Mouse (Mus musculus) ES-E14 (cell line): ENCODE data around the gene Dennd1a. TPM values are rescaled to one million over a fixed set of nuclear protein-coding genes. Genes with fewer than 3 reads are reported as not detected.

Experiments used
- DNase-seq: peaks from one replicate; pipeline ENCODE4 v3.0.0-alpha.2; 2013; ENCODE audit warnings: low read depth, low spot score
- H3K27ac ChIP-seq: 2 replicates; pipeline ENCODE4 v1.5.1; 2012; ENCODE audit warnings: low read depth, mild to moderate bottlenecking, low read length, moderate library complexity, mixed read lengths; ENCODE audit not compliant: poor library complexity, insufficient read depth, severe bottlenecking
- H3K36me3 ChIP-seq: 2 replicates; pipeline ENCODE4 v1.6.1; 2012; ENCODE audit warnings: mild to moderate bottlenecking, low read length, moderate library complexity, mixed read lengths; ENCODE audit not compliant: control insufficient read depth, poor library complexity, insufficient read depth, severe bottlenecking
- H3K4me1 ChIP-seq, 2 experiments: fragments of 150-350 bp in 1 of 2; sonication (generic) in 1 of 2; 2 replicates each; pipeline ENCODE4 v1.6.1; 2012; ENCODE audit warnings: low read length in 2 of 2, mild to moderate bottlenecking in 1 of 2, mixed read lengths in 1 of 2; ENCODE audit not compliant: control insufficient read depth in 2 of 2, insufficient read depth in 2 of 2, poor library complexity in 1 of 2
- H3K4me3 ChIP-seq, 2 experiments: fragments of 150-350 bp in 1 of 2; sonication (generic) in 1 of 2; 2 replicates each; pipeline ENCODE4 v1.5.1; 2012; ENCODE audit warnings: low read length in 2 of 2, low read depth in 1 of 2, mild to moderate bottlenecking in 1 of 2, mixed read lengths in 1 of 2; ENCODE audit not compliant: insufficient read depth in 1 of 2, poor library complexity in 1 of 2, severe bottlenecking in 1 of 2
- H3K9ac ChIP-seq: 2 replicates; pipeline ENCODE4 v1.6.1; 2012; ENCODE audit warnings: low read depth, mild to moderate bottlenecking, low read length, mixed read lengths; ENCODE audit not compliant: poor library complexity, insufficient read depth, severe bottlenecking
- H3K9me3 ChIP-seq: fragments of 150-350 bp; sonication (generic); 2 replicates; pipeline ENCODE4 v1.6.1; 2012; ENCODE audit warnings: low read depth, mild to moderate bottlenecking, low read length; ENCODE audit not compliant: control insufficient read depth, insufficient read depth
- CHD2 ChIP-seq: IDR thresholded peaks from 2 replicates; pipeline ENCODE4 v1.6.1; 2014; ENCODE audit warnings: mild to moderate bottlenecking, low read depth, low read length, inconsistent platforms
- HCFC1 ChIP-seq: IDR thresholded peaks from 2 replicates; pipeline ENCODE4 v1.6.1; 2012; ENCODE audit warnings: low read length, inconsistent platforms, borderline replicate concordance; ENCODE audit not compliant: insufficient read depth
- MAFK ChIP-seq: IDR thresholded peaks from 2 replicates; pipeline ENCODE4 v1.6.1; 2014; ENCODE audit warnings: mild to moderate bottlenecking, low read depth, low read length, inconsistent platforms; ENCODE audit not compliant: insufficient read depth
- ZC3H11A ChIP-seq: IDR thresholded peaks from 2 replicates; pipeline ENCODE4 v1.6.1; 2012; ENCODE audit warnings: low read depth, mild to moderate bottlenecking, inconsistent platforms, low read length, borderline replicate concordance
- ZNF384 ChIP-seq: IDR thresholded peaks from 2 replicates; pipeline ENCODE4 v1.6.1; 2012; ENCODE audit warnings: low read depth, low read length, inconsistent platforms
- in situ Hi-C, 2 experiments: fragments of 600-800 bp; cut with MboI; formaldehyde crosslinking; loops; one replicate each; pipeline ENCODE4 v1.15.1; 2025; ENCODE audit warnings: low sequenced_read_pairs in 2 of 2, inconsistent platforms in 1 of 2; ENCODE audit not compliant: unreplicated experiment in 2 of 2
- total RNA-seq: library from RNA; depleted of rRNA; stranded (reverse); fragments of 300-350 nt; gene quantifications from 2 replicates; pipeline ENCODE4 v1.2.3, GENCODE M21; 2012

Gene Dennd1a
- total RNA-seq, 1 experiment, result 6.5 TPM

DNA sequence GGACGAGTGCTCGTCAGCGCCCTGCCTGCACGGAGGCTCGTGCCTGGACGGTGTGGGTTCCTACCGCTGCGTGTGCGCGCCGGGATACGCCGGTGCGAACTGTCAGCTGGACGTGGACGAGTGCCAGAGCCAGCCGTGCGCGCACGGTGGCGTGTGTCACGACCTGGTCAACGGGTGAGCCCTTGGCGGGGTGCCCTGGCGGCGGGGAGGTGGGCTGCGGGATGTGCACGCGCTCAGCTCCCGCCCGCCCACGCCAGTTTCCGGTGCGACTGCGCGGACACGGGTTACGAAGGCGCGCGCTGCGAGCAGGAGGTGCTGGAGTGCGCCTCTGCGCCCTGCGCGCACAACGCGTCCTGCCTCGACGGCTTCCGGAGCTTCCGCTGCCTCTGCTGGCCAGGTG, 500.7 kb downstream of the Dennd1a start:
- Histone ChIP-seq H3K9me3 (no peaks in the 10 kb centered on the region), H3K36me3 (no peaks in the 10 kb centered on the region), H3K9ac (peak overlapping the region; percentile 24; the same call in 1 of the 2 replicates), H3K4me3 (peak overlapping the region; percentile 60 to 75), H3K27ac (no peak overlapping the region), H3K4me1 (peaks cover 0 to 8% of the 10 kb centered on the region in 2 experiments; a peak in 1 of 4 replicates)
- in situ Hi-C loops, result no loop called here
- DNase-seq, result no peak
- TF ChIP-seq CHD2, result no peak
- no peak for TF ChIP-seq ZC3H11A
- TF ChIP-seq HCFC1, result no peak
- TF ChIP-seq MAFK, result no peak

DNA sequence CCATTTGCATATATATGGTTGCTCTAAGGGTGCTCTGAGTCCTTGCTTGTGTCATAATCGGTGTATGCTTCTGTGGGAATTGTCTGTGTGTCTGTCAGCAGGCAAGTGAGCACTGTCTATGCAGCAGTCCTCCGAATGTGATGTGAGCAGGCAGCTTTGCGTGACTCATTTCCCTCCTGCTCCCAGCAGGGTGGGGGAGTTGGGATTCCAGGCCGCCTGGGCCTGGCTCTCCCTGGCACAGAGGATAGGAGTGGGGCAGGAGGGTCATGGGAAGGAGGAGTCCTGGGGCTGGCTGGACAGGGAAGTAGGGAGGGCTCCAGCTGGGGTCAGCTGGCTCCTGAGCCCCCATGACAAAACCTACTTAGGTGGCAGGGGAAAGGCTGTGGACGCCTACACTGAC, 502.7 kb downstream of the Dennd1a start:
- DNase-seq, result no peak
- in situ Hi-C loops, result no loop called here
- Histone ChIP-seq H3K9me3 (no peaks in the 10 kb centered on the region), H3K4me3 (no peak overlapping the region), H3K9ac (no peak overlapping the region), H3K4me1 (peaks cover 0 to 22% of the 10 kb centered on the region in 2 experiments; a peak in 1 of 4 replicates), H3K27ac (no peak overlapping the region), H3K36me3 (no peaks in the 10 kb centered on the region)
- TF ChIP-seq ZC3H11A, result no peak
- TF ChIP-seq HCFC1, result no peak
- TF ChIP-seq CHD2, result no peak
- TF ChIP-seq MAFK, result no peak
- TF ChIP-seq ZNF384, result no peak

DNA sequence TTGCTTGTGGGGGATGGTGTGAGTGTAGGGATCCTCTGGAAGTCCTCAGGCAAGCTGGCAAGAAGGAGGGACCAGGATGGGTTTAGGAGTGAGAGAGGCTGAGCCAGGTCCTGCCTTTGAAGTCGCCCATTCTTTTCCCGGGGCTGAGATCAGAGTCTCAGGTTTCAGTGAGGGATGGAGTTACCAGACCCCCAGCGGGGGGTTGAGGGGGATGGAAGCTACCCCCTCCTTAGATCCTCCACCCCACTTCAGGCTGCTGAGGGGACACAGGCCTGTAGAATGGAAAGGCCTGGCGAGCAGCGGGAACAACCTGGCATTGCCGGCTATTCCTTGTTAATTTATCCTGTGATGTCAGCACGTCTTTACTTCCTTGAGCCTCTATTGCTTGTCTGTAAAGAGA, 505.2 kb downstream of the Dennd1a start:
- Histone ChIP-seq H3K27ac (no peak overlapping the region), H3K36me3 (no peaks in the 10 kb centered on the region), H3K9me3 (no peaks in the 10 kb centered on the region), H3K4me3 (no peak overlapping the region), H3K9ac (no peak overlapping the region), H3K4me1 (peaks cover 1 to 28% of the 10 kb centered on the region in 2 experiments; a peak in 1 of 4 replicates)
- TF ChIP-seq ZNF384 (no peak), HCFC1 (no peak), CHD2 (no peak), ZC3H11A (no peak), MAFK (no peak)
- no peak for DNase-seq
- in situ Hi-C loops, result no loop called here

DNA sequence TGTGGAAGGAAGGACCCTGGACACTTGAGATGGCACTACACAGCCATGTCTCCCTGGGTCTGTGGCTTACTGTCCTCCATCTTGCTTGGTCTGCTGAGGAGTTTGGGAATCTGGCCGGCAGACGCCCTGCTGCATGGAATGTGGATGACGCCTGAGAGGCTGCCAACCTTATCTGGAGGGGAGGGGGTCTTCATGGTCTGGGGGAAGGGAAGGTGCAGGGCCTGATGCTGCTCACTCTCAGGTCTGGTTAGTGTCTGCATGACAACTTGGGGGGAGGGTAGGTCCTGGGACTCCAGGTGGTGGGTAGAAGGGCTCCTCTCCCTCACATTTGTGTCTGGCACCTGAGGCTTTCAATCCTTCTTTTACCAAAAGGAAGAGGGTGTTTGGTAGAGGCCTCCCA, 505.8 kb downstream of the Dennd1a start:
- no peak for DNase-seq
- in situ Hi-C loops, result no loop called here
- TF ChIP-seq CHD2, result no peak
- TF ChIP-seq HCFC1, result no peak
- no peak for TF ChIP-seq ZNF384
- no peak for TF ChIP-seq ZC3H11A
- TF ChIP-seq MAFK, result no peak
- Histone ChIP-seq H3K9ac (no peak overlapping the region), H3K27ac (no peak overlapping the region), H3K4me1 (peaks cover 1 to 28% of the 10 kb centered on the region in 2 experiments; a peak in 1 of 4 replicates), H3K36me3 (no peaks in the 10 kb centered on the region), H3K4me3 (no peak overlapping the region), H3K9me3 (no peaks in the 10 kb centered on the region)

DNA sequence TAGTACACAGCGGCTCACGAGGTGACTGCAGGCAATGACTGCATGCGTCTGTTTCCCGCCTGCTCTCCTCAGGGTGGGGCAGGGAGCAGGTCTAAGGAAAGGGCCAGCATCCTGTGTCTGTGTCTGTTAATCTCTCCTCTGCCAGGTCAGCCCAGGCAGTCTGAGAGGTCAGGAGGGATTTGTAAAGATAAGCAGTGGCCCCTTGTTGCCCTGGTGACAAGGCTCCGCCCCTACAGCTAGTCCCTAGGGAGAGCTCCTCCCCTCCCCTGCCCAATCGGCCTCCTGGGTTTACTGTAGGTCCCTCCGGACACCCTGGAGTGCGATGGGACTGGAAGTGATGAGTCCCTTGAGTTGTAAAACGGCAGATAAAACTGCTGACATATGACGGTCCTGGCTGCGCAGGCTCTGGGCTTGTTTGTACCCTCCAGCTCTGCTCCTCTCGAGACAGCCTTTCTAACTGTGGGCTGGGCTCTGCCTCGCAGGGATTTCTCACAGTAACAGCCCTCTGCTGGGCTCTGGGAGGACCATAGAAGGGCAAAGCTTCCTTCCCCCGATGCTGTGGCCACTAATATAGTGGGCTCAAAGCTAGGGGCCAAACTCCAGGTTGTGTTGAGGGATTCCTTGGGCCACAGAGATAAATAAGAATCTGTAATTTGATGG, 506.8 kb downstream of the Dennd1a start:
- TF ChIP-seq ZNF384 (no peak), HCFC1 (no peak), MAFK (no peak)
- Histone ChIP-seq H3K27ac (no peak overlapping the region), H3K4me1 (peaks cover 1 to 31% of the 10 kb centered on the region in 2 experiments; a peak in 1 of 4 replicates), H3K9ac (no peak overlapping the region), H3K36me3 (no peaks in the 10 kb centered on the region), H3K4me3 (no peak overlapping the region), H3K9me3 (no peaks in the 10 kb centered on the region)
- in situ Hi-C loops, result no loop called here
- peak; percentile 69 for DNase-seq
